Mouse (Mus musculus): ENCODE results near the gene Ankef1.

DNA sequence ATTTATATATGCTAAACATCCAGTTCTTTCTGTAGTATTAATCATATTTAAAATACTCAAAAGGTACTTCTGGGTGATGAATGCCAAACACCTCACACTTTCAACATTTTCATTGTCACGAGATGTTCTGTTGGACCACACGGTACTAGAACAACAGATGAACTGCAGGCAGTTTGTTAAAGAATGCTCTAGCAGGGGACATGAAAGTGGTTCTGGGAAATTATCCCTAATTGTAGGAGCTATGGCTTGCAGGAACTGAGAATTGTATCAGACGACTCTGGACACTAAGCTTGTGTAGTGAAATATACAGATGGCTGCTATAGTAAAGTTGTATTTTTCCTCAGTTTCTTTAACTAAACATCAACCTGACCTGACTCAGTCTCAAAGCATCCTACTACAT lies 44.8 kb upstream of the Ankef1 start:
- TF ChIP-seq POLR2A (IDR thresholded peaks at IDR 0.05; ENCODE audit: insufficient read depth, low read depth, low read length) (no peak), CTCF (IDR thresholded peaks at IDR 0.05) (no peak), EP300 (IDR thresholded peaks at IDR 0.05; ENCODE audit: insufficient read depth, low read depth, low read length) (no peak)
